Mouse (Mus musculus): ENCODE results near the gene Mydgf.

- no peak for TF ChIP-seq CTCF (IDR thresholded peaks at IDR 0.05; ENCODE audit: control insufficient read depth, insufficient read depth, low read length)
- no peak for TF ChIP-seq POLR2A (IDR thresholded peaks at IDR 0.05; ENCODE audit: borderline replicate concordance, control insufficient read depth, low read depth, low read length)
Measured at GRCm38 (mm10) chr17:56175416-56175815, 8.3 kb downstream of the Mydgf start.

Data from bone marrow, adult 2 months (tissue).